Mouse (Mus musculus) right cerebral cortex, postnatal 10 days (tissue): ENCODE results near the gene Lhpp.
A peak's percentile ranks its signal among the peaks of the same experiment; 100 is the strongest.

ENCODE experiments used
- DNase-seq, 2 experiments: peaks; one replicate each; pipeline ENCODE4 v3.0.0; 2021; ENCODE audit warnings: low spot score in 2 of 2

Gene Lhpp

DNA sequence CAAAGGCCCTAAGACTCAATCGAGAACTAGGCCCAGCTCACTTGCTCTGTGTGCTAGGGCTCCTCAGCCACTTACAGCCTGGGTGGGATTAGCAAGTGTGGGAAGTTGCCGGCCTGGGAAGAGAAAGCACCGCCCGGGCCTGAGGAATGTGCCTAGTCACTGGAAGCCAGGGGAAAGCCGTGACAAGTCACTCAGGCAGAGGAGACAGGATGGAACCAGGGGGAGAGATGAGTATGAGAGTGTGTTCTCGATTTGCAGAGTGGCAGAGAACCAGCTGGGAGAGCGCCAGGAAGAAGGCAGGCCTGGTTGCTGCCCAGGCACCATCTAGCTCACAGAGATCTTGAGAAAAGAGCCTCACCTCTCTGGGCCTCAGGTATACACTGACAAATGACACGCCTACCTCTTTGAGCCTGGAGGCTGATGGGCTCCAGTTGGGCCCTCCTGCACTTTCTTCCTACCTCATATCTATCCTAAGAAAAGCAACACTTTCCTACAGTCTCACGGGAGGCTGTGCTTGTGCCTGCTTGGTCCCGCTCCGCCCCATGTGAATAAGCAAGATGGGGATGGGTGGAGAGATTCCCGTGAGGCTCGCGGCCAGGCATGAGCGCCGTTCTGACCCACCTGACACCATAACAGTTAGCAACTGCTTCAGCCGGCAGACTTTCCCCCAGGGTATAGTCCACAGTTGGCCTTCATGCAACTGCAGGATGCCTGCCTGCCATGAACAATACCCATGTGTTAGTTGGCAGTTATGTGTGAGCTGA is 125.8 kb downstream of the Lhpp start:
- peak; percentile 66 to 71 for DNase-seq

DNA sequence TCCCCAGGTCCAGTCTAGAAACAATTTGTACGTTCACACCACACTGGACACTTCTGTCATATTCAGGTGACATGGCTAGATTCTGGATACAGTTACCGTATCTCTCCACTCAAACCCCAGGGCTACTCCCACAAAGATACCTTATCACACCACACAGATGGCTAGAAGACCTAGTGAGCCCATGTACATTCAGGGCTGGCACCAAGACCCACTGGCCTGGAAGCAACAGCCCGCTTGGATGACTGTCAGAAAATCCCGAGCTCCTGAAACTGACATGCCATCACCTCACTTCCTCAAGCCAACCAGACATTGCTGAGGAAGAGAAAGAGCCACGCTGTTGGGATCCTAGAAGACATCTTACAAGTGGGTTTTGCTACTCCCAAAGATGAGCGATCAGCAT is 128.4 kb downstream of the Lhpp start:
- DNase-seq = no peak

DNA sequence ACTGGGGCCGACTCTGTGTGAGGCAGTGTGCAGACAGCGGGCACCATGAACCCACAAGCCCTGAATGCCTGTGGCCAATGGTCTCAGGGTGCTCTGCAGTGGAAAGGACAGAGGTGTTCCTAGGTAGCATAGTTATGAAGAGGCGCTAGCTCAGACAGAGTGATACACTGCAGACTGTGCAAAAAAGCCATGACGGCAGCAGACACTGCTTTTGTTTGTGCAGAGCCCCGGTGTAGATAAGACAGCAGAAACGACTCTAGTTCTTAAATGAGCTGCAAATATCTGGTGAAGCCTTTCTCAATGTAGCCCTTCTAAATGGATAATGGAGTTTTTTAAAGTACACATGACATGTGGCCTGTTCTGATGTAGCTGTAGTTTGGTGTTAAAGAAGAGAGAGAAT is 129.4 kb downstream of the Lhpp start:
- no peak for DNase-seq

DNA sequence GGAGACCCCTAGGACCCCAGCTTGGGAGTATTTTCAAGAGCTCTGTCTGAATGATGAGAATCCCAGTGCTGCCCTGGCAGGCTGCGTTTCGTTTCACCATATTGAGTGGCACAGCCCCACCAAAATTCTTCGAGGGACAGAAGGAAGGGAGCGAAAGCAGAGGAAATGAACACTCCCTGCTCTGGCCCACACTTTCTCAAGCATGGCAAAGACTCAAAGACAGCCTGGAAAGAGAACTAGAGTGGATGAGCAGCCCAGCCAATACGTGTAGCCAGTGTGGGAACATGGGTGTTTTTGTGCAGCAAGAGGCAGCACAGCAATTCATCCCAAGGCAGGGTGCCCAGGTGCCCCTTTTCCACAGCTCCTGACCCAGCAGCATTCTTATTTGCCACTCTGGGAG is 132.5 kb downstream of the Lhpp start:
- DNase-seq = peak in 1 of 2 experiments; percentile 59

DNA sequence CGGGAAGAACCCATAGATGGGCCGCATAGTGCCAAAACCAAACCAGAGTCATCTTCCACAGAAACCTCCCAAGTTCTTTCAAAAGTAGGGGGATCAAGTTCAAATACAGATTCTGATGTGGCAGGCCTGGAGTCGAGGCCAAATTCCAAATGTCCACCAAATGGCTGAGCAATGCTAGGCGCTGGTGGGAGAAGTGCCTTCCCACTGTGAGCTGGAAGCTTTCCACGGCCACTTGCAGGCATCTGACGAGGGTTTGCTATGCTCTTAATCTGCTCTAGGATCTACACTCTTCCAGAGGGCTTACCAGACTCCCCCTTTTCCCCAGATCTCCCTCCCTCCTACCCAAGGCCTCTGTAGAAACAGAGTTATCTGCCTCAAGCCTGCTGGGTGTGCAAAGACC is 136.7 kb downstream of the Lhpp start:
- DNase-seq = no peak

DNA sequence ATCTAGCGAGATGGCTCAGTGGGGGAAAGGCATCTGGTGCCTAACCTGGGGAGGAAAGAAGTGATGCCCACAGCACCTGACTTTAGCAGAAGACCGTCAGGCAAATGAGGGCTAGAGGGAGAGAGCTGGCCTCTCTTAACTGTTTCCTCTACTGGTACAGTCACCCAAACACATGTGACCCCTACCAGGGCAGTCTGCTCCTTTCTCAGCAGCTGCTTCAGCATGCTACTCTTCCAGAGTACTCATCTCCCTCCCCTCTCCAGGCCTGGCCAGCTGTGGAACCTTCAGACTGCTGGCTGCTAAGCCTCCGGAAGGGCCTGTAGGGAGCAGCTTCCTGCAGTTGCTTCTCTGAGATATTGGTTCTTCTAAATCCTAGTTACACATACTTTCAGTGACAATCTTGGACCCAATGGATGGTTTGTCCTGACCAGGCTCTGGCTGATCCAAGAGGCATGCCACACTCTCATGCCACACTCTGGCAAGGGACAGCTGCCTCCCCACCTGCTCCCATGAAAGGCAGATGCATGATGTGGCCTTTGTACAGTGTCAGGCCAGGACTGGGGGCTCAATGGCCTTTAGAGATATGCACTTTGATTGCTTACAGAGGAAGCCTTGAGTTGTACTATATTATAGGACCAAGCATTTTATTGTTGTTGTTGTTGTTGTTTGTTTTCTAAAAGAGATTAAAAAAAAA is 137.8 kb downstream of the Lhpp start:
- DNase-seq = no peak

DNA sequence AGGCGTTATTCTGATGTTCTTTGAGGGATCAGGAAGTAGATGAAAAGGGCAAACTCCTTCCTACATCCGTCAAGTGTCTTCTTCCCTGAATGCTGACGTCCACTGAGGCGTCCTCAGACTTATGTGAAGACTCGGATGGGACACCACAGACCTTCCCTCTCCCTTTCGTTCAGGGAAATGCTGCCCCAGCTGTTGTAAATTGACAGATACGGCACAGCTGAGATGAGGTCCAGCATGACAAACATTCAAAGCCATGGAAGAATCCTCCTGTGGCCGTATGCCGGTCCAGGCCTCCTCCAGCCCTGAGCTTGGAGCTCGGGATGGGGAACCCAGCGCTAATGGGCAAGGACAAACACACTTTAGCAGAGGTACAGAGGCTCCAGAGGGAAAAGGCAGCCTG is 139.1 kb downstream of the Lhpp start:
- no peak for DNase-seq

DNA sequence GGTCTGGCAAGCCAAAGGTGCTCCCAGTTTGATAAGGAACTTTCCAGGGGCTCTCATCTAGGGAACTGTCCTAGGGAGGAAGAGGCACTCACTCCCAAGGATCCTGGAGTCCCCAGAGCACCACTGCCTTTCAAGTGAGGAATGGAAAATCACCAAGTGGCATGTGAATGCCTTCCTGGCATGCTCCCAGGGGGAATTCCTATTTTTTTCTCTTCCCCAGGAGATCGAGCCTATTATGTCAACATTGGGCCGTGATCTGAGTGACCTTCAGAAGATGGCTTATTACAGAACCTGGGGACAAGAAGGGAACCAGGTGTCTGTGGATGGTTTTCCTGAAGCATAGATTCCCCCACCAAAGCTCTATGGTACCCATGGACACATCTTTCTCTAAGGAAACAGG is 141.3 kb downstream of the Lhpp start:
- no peak for DNase-seq

DNA sequence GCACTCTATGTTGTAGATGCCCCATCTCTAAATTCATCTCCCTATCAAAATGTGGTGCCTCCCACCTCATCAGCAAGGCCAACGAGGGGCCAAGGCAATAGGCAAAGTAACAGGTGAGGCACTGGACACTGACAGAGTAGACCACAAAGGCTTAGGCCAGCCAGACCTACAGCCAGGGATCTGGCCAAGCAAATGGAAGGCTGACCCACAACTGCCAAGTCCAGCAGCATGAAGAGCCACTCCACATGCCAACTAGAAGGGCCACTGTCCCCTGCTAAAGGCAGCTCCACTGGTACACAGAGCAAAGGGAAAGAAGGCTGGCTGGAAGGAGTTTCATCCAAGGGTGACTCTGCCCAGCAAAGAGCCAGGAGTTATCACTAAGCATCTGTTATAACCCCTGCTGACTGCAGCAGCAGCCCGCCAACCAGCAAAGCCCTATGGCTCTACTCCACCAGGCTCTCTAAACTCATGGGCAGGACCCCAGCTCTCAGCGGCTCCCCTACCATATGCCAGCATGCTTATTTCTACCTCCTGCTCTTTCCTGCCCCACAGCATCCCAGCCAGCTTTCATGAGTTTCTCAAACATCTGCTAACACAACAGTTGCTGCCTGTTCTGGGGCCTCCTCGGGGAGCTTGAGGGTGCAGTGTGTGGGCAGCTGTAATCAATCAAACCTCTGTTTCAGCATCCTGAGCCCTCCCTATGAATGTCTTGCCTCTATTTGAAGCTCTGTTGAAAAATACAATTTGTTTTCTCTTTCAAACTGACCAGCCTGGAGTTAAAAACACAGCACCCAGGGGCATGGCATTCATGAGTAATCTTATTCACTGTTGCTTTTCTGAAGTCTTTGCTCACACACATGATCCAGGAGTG is 143.3 kb downstream of the Lhpp start:
- peak in 1 of 2 experiments; percentile 64 for DNase-seq

DNA sequence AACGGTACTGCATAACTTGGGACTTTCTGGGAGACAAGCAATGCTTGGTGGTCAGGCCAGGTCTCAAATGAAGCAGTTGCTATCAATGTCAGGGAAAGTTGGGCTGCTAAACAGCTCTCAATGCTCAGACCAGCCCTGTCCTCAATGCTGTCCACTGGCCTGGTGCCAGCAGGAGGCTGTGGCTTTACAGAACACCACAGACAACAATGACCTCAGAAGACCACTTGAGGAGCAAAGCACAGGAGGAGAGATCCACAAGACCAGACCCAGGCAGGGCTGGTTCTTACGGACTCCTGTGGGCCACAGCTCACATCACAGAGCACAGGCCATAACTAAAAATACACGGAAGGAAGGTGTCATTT is 143.9 kb downstream of the Lhpp start:
- peak in 1 of 2 experiments; percentile 47 for DNase-seq
